Mouse (Mus musculus) midbrain, embryonic 16.5 days (tissue): ENCODE results near the gene Bloc1s2. TPM values are rescaled to one million over a fixed set of nuclear protein-coding genes. Genes with fewer than 3 reads are reported as not detected.

ENCODE experiments used
- polyA plus RNA-seq: library from polyadenylated mRNA; unstranded; fragments of >200 nt; fragmentation: Nextera tagmentation; extraction: Ambion mirVana; gene quantifications from 2 replicates; pipeline ENCODE4 v1.2.1, GENCODE M21; 2015

The Bloc1s2 gene
- polyA plus RNA-seq, 1 experiment from 2014 or later: 164 TPM

Other genes with a start within 250 kb of the Bloc1s2 start
- gene Dnmbp, start 206.3 kb downstream of the Bloc1s2 start, polyA plus RNA-seq: 7.4 and 8.2 TPM in 2 replicates
- 0.37 and 0.39 TPM in 2 replicates for gene Cpn1, start 159.9 kb downstream of the Bloc1s2 start, polyA plus RNA-seq
- not detected in 2 replicates for gene Cyp2c23, start 117.2 kb downstream of the Bloc1s2 start, polyA plus RNA-seq
- 23.7 and 24.4 TPM in 2 replicates for gene Erlin1, start 76.7 kb downstream of the Bloc1s2 start, polyA plus RNA-seq
- gene Chuk, start 39.0 kb downstream of the Bloc1s2 start, polyA plus RNA-seq: 65.7 and 65.8 TPM in 2 replicates
- 31.1 and 33.3 TPM in 2 replicates for gene Cwf19l1, start 10.6 kb downstream of the Bloc1s2 start, polyA plus RNA-seq
- 0.10 and 0.28 TPM in 2 replicates for gene Pkd2l1, start 46.0 kb upstream of the Bloc1s2 start, polyA plus RNA-seq
- gene Scd3, start 56.8 kb upstream of the Bloc1s2 start, polyA plus RNA-seq: 6.9 and 8.1 TPM in 2 replicates
- gene Scd2, start 147.2 kb upstream of the Bloc1s2 start, polyA plus RNA-seq: 281 and 311 TPM in 2 replicates
- 0.18 and 0.19 TPM in 2 replicates for gene Scd4, start 186.6 kb upstream of the Bloc1s2 start, polyA plus RNA-seq